Mouse (Mus musculus) c-Kit-negative CD71-positive TER-119-positive erythroid progenitor cells, embryonic 14.5 days (primary cell): ENCODE results near the gene Olfr1066.
"Not testable (repeated sequence)": the region's sequence is repeated elsewhere in the genome, so short reads cannot be mapped to it uniquely, and the experiment has no call there.

Experiments
- DNase-seq: peaks from one replicate; pipeline ENCODE4 v3.0.0-alpha.2; 2013; ENCODE audit warnings: low read depth, low spot score

The Olfr1066 gene

DNA sequence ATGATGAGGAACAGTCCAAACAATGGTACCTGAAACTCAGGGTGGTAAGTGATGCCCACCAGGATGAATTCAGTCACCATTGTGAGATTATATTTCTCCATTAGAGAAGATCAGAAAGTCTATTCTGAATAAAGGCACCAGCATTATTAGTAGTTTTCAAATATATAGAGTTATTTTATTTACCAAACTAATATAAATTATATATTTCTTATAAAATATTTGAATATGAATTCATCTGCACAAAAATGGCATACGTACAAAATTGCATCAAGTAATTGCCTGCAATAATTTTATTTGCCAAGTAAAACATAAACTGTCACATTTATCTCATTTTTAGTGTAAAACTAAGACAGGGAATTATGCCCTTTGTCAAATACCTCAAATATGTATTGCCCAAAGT lies at the start of gene Olfr1066:
Gene Olfr1066, minus strand, starts transcription at position 101 of the 400 bp plus-strand sequence.
- DNase-seq, result no peak

DNA sequence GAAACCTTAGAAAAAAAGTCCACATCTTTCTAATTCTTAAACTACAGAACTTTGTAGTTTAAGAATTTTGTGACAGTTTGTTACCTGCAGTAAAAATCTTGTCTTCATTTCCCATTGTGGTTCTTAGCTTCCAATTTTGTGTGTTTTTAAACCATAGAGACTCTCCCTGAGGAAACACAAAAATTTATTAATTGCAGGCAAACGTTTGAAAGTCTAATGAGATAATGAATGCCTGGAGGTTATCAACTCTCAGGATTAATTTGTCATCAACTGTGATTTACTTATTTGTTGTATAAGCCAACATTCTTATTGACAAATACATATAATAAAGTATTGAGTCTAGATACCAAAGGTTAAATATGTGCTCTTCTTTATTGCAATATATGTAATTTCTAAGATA lies 31.2 kb upstream of the Olfr1066 start, which contains the start of gene Olfr228:
Gene Olfr228, minus strand, starts transcription at position 101 of the 400 bp plus-strand sequence.
- no peak for DNase-seq

GRCm38 (mm10) chr2:86464442-86465109 lies 8.5 kb upstream of the Olfr1066 start:
- DNase-seq, result no peak

DNA sequence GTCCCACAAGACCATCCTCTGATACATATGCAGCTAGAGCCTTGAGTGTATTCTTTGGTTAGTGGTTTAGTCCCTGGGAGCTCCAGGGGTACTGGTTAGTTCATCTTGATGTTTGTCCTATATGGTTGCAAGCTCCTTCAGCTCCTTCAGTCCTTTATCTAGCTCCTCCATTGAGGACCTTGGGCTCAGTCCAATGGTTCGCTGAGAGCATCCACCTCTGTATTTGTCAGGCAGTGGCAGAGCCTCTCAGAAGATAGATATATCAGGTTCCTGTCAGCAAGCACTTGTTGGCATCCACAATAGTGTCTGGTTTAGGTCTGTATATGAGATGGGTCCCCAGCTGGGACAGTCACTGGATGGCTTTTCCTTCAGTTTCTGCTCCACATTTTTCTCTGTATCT lies 4.4 kb upstream of the Olfr1066 start:
- DNase-seq, result no peak

GRCm38 (mm10) chr2:86450491-86450890 lies 5.6 kb downstream of the Olfr1066 start, which contains the start of gene Olfr1065:
TSS of gene Olfr1065 (minus strand) at chr2:86450591.
- DNase-seq, result not testable (repeated sequence)

- not testable (repeated sequence) for DNase-seq
These were observed 14.0 kb downstream of the Olfr1066 start for GRCm38 (mm10) chr2:86442101-86442500.

GRCm38 (mm10) chr2:86428511-86428910 lies 27.6 kb downstream of the Olfr1066 start:
- DNase-seq, result not testable (repeated sequence)

DNA sequence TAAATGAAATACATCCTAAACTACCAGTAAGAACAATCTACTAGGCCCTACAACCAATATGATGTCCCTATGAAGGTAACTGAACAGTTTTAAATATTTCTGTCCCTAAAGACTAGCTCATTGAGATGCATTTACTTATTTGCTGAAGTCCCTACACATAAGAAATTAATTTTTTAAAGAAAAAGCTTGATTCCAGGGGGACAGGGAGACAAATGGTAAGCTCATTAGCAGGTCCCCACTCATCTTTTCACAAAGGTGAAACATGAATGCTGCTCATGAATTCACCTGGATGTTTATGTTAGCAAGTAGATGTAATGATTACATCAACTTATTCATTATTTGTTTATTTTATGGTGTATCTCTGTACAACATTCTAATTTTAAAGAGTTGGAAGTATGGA lies 29.4 kb downstream of the Olfr1066 start, which contains the start of gene Olfr1062:
Gene Olfr1062, minus strand, starts transcription at position 101 of the 400 bp plus-strand sequence.
- DNase-seq, result not testable (repeated sequence)

DNA sequence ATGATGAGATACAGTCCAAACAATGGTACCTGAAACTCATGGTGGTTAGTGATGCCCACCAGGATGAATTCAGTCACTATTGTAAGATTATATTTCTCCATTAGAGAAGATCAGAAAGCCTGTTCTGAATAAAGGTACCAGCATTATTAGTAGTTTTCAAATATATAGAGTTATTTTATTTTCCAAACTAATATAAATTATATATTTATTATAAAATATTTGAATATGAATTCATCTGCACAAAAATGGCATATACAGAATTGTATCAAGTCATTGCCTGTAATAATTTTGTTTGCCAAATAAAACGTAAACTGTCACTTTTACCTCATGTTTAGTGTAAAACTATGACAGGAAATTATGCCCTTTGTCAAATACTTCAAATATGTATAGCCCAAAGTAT lies 42.1 kb downstream of the Olfr1066 start, which contains the start of gene Olfr1061:
Gene Olfr1061, minus strand, starts transcription at position 101 of the 400 bp plus-strand sequence.
- DNase-seq, result no peak
